Mouse (Mus musculus) liver, embryonic 14 days (tissue): ENCODE data around the gene F2rl2. TPM values are rescaled to one million over a fixed set of nuclear protein-coding genes. Genes with fewer than 3 reads are reported as not detected.

Source experiments
- polyA plus RNA-seq: library from polyadenylated mRNA; depleted of rRNA; stranded (reverse); fragments of >200 nt; gene quantifications from 2 replicates; pipeline ENCODE4 v1.2.3, GENCODE M21; 2012; rRNA removed

F2rl2 gene
- 7.2 and 8.3 TPM in 2 replicates for polyA plus RNA-seq

GRCm38 (mm10) chr13:95696654-95697163 lies at the start of gene F2rl2:
Gene F2rl2 (plus strand): TSS chr13:95696853.

Other genes starting within 250 kb of the F2rl2 start
- not detected in 2 replicates for gene S100z, start 218.1 kb upstream of the F2rl2 start, polyA plus RNA-seq
- gene F2rl1, start 171.6 kb upstream of the F2rl2 start, polyA plus RNA-seq = 0.61 and 0.63 TPM in 2 replicates
- gene F2r, start 78.4 kb upstream of the F2rl2 start, polyA plus RNA-seq = 9.9 and 13.7 TPM in 2 replicates
- gene Iqgap2, start 195.1 kb downstream of the F2rl2 start, polyA plus RNA-seq = 11.5 and 12.8 TPM in 2 replicates